Mouse (Mus musculus): Measurements from ENCODE around the gene Cul5.

- TF ChIP-seq EP300 (optimal IDR thresholded peaks at IDR 0.05), result no peak
- no peak for TF ChIP-seq CTCF (IDR thresholded peaks at IDR 0.05; ENCODE audit: low read depth)
Measured at GRCm38 (mm10) chr9:53570662-53571061, 99.2 kb downstream of the Cul5 start.
